26 mouse cellular contexts compared by ENCODE assay signal in genomic region chr3:28532666-28533065, GRCm38 (mm10).
A peak's percentile ranks its signal among the peaks of the same experiment; 100 is the strongest.
DNase-seq lines count a peak whose midpoint lies in the region; ATAC-seq and TF ChIP-seq lines count a peak whose summit lies in the region.
"Had no signal": no experiment of that assay in that cellular context is flagged by ENCODE, and none has a peak within 500 bp of the region (broad histone marks: within the 10 kb centered on the region; RNA-seq: fewer than 3 reads in every experiment).

No protein-coding gene starts in this region.

- no peak overlapping the region for H3K9ac ChIP-seq in hindbrain, embryonic 14.5 days
- H3K9ac ChIP-seq: heart, embryonic 15.5 days; intestine, embryonic 15.5 days; limb, embryonic 15.5 days; liver, embryonic 14.5 days; neural tube, embryonic 15.5 days; stomach, embryonic 15.5 days had no signal

- H3K27me3 ChIP-seq in hindbrain, embryonic 14.5 days (ENCODE audit: control insufficient read depth, insufficient read depth, low read length): no peaks in the 10 kb centered on the region
- H3K27me3 ChIP-seq: heart, embryonic 15.5 days; intestine, embryonic 15.5 days; limb, embryonic 15.5 days; neural tube, embryonic 15.5 days; stomach, embryonic 15.5 days had no signal

- 97% methylated on average over 7 of the region's 7 CpGs for WGBS in hindbrain, embryonic 14.5 days

- no peaks in the 10 kb centered on the region for H3K9me3 ChIP-seq in hindbrain, embryonic 14.5 days (ENCODE audit: control insufficient read depth, low read length)
- H3K9me3 ChIP-seq: heart, embryonic 15.5 days; intestine, embryonic 15.5 days; limb, embryonic 10.5 days; limb, embryonic 15.5 days; neural tube, embryonic 15.5 days; stomach, embryonic 15.5 days had no signal

- TF ChIP-seq CTCF in brain, embryonic 14.5 days (IDR thresholded peaks at IDR 0.05; ENCODE audit: borderline replicate concordance, extremely low read depth, insufficient read depth, insufficient read length): no peak

- no peak overlapping the region for H3K4me2 ChIP-seq in hindbrain, embryonic 14.5 days (replicated peaks)
- H3K4me2 ChIP-seq: heart, embryonic 15.5 days; intestine, embryonic 15.5 days; limb, embryonic 15.5 days; neural tube, embryonic 15.5 days; stomach, embryonic 15.5 days had no signal

- no peak for DNase-seq in frontal cortex, postnatal 14 days (ENCODE audit: low spot score in 2 of 2)
- peak; percentile 73 for DNase-seq in brain, adult 2 months (ENCODE audit: low read depth, low spot score)
- peak; percentile 45 for DNase-seq in brain, embryonic 14.5 days (ENCODE audit: low read depth)
- DNase-seq in layer of hippocampus, adult 9-11 months: peak; percentile 74
- no peak for DNase-seq in retina, embryonic 14.5 days (ENCODE audit: low spot score)
- DNase-seq in hindbrain, embryonic 14.5 days (ENCODE audit: low spot score): no peak
- DNase-seq: adrenal gland, postnatal 25 days; B cell, adult 2 months; cerebellum, adult 9-10 months; cerebellum, postnatal 36 days; gastrocnemius, postnatal 10 days; kidney, adult 2 months; kidney, postnatal 36 days; lung, adult 2 months; lung, postnatal 14 days; midbrain, embryonic 14.5 days; thymus, postnatal 14 days had no signal

- no peaks in the 10 kb centered on the region for H3K4me1 ChIP-seq in hindbrain, embryonic 14.5 days (replicated peaks; ENCODE audit: control insufficient read depth, insufficient read depth, low read length)
- H3K4me1 ChIP-seq: heart, embryonic 15.5 days; intestine, embryonic 15.5 days; limb, embryonic 15.5 days; stomach, embryonic 15.5 days had no signal

- no peak for TF ChIP-seq POLR2A in brain, embryonic 14.5 days (IDR thresholded peaks at IDR 0.05; ENCODE audit: borderline replicate concordance, extremely low read depth, insufficient read depth, insufficient read length, poor library complexity, severe bottlenecking)

- H3K36me3 ChIP-seq in hindbrain, embryonic 14.5 days (replicated peaks; ENCODE audit: control insufficient read depth, insufficient read depth): no peaks in the 10 kb centered on the region; the same call in none of the 2 replicates
- H3K36me3 ChIP-seq: heart, embryonic 15.5 days; intestine, embryonic 15.5 days; limb, embryonic 10.5 days; limb, embryonic 15.5 days; neural tube, embryonic 15.5 days; stomach, embryonic 15.5 days had no signal

- no peak overlapping the region for H3K4me3 ChIP-seq in hindbrain, embryonic 14.5 days (replicated peaks; ENCODE audit: low read length)
- H3K4me3 ChIP-seq: heart, embryonic 15.5 days; intestine, embryonic 15.5 days; limb, embryonic 10.5 days; limb, embryonic 15.5 days; neural tube, embryonic 15.5 days; stomach, embryonic 15.5 days had no signal

- ATAC-seq in frontal cortex, adult (ENCODE audit: low TSS enrichment): peak; percentile 70
- ATAC-seq in hindbrain, embryonic 14.5 days (ENCODE audit: low FRiP score): no peak
- ATAC-seq: hindbrain, postnatal 0 days; intestine, embryonic 15.5 days had no signal

- H3K27ac ChIP-seq in hindbrain, embryonic 14.5 days: no peak overlapping the region
- H3K27ac ChIP-seq: heart, embryonic 15.5 days; hindbrain, postnatal 0 days; intestine, embryonic 15.5 days; limb, embryonic 10.5 days; limb, embryonic 15.5 days; liver, embryonic 14.5 days; neural tube, embryonic 15.5 days; stomach, embryonic 15.5 days had no signal

Comparison
In these comparisons a context has a peak if more than half of its experiments do, and no peak if none do; other contexts are left out.
1. DNase-seq: peak in brain, adult 2 months (single experiment), brain, embryonic 14.5 days (single experiment) and layer of hippocampus, adult 9-11 months (single experiment); none in frontal cortex, postnatal 14 days (0 of 2), retina, embryonic 14.5 days (single experiment) and hindbrain, embryonic 14.5 days (single experiment).